Mouse (Mus musculus): ENCODE data around the gene Srrm2. TPM values are rescaled to one million over a fixed set of nuclear protein-coding genes. Genes with fewer than 3 reads are reported as not detected.

Srrm2 gene
- total RNA-seq, 2 experiments from 2014 or later, result 96.7 to 382 TPM

- ATAC-seq (replicated peaks; ENCODE audit: poor library complexity), result peak; percentile 75
Measured at GRCm38 (mm10) chr17:23850853-23851749, 60.8 kb downstream of the Srrm2 start.

GRCm38 (mm10) chr17:23853292-23853691, 63.0 kb downstream of the Srrm2 start:
- ATAC-seq (replicated peaks; ENCODE audit: poor library complexity), result peak; percentile 86

DNA sequence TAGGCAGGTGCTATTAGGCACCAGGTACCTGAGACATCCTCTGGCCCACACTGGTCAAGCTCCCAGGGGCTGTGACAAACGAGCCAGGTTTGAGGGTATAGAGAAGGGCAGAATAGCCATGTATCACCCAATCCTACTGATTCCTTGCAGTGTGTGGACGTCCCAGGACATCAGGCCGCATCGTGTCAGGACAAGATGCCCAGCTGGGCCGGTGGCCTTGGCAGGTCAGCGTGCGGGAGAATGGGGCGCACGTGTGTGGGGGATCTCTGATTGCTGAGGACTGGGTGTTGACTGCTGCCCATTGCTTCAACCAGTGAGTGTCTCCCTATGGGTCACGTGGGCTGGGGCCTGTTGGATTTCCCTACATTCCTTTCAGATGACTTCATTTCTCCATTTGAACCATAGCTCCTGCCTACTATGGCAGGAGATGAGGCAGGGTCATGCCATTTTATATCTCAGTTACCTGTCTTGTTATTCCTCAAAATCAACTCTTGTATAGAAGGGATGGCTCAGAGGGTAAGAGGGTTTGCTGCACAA, 64.0 kb downstream of the Srrm2 start:
- ATAC-seq (replicated peaks; ENCODE audit: poor library complexity), result no peak

DNA sequence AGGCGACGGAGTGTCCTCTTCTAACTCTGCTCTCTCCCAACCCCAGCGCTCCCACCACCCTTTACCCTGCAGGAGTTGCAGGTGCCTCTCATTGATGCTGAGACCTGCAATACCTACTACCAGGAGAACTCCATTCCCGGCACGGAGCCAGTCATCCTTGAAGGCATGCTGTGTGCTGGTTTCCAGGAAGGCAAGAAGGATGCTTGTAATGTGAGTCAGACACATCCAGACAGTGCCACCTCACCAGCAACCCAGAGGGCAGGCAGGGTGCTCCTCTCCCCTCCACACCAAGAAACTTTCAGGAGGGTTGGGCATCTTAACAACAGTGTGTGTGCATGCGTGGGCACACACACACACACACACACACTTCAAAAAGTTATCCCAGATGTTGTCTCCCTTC, 66.9 kb downstream of the Srrm2 start:
- no peak for ATAC-seq (replicated peaks; ENCODE audit: poor library complexity)

DNA sequence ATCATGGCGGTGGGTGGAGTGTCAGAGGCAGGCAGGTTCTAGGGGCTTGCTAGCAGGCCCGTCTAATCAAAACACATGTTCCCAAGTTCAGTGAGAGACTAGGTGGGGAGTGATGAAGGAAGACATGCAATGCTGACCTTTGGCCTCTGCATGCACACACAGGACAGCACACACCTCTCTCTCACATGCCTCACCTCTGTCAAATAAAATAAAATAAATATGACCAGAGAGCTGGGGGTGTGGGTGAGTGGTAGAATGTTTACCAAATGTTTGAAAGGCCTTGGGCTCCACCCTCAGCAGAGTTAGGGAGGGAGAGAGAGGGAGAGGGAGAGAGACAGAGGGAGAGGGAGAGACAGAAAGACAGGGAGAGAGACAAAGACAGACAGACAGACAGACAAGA, 67.6 kb downstream of the Srrm2 start:
- no peak for ATAC-seq (replicated peaks; ENCODE audit: poor library complexity)

GRCm38 (mm10) chr17:23862926-23863325, 72.6 kb downstream of the Srrm2 start:
- ATAC-seq (replicated peaks; ENCODE audit: poor library complexity), result no peak

- no peak for ATAC-seq (replicated peaks; ENCODE audit: poor library complexity)
Measured at GRCm38 (mm10) chr17:23867756-23868155, 77.4 kb downstream of the Srrm2 start, which contains the start of gene Prss21. Gene Prss21, plus strand, starts transcription at chr17:23868056.

- ATAC-seq (replicated peaks; ENCODE audit: poor library complexity), result peak; percentile 99
Measured at GRCm38 (mm10) chr17:23868513-23868912, 78.2 kb downstream of the Srrm2 start.

Other genes starting within 250 kb of the Srrm2 start
- 3.6 and 5.3 TPM in 2 replicates for gene Zfp213, start 226.3 kb upstream of the Srrm2 start, total RNA-seq (2015)
- gene Zfp213, start 226.3 kb upstream of the Srrm2 start, total RNA-seq (2017), result 6.5 and 9.2 TPM in 2 replicates
- gene Zfp13, start 191.0 kb upstream of the Srrm2 start, total RNA-seq (2015), result 0.37 TPM in 1 of 2 replicates, not detected in the other
- 0.92 and 1.3 TPM in 2 replicates for gene Zfp13, start 191.0 kb upstream of the Srrm2 start, total RNA-seq (2017)
- not detected in 2 replicates for gene Zscan10, start 189.7 kb upstream of the Srrm2 start, total RNA-seq (2015)
- gene Zscan10, start 189.7 kb upstream of the Srrm2 start, total RNA-seq (2017), result not detected in 2 replicates
- 1.3 and 1.4 TPM in 2 replicates for gene Mmp25, start 145.3 kb upstream of the Srrm2 start, total RNA-seq (2015)
- gene Mmp25, start 145.3 kb upstream of the Srrm2 start, total RNA-seq (2017), result 0.42 and 1.4 TPM in 2 replicates
- gene Bicdl2, start 130.0 kb upstream of the Srrm2 start, total RNA-seq (2015), result not detected in 2 replicates
- not detected in 2 replicates for gene Bicdl2, start 130.0 kb upstream of the Srrm2 start, total RNA-seq (2017)
- gene Hcfc1r1, start 116.9 kb upstream of the Srrm2 start, total RNA-seq (2015), result 39.1 and 42.7 TPM in 2 replicates
- 17.8 and 20.2 TPM in 2 replicates for gene Hcfc1r1, start 116.9 kb upstream of the Srrm2 start, total RNA-seq (2017)
- 32.3 and 33.4 TPM in 2 replicates for gene Thoc6, start 116.7 kb upstream of the Srrm2 start, total RNA-seq (2015)
- 45.7 and 51.2 TPM in 2 replicates for gene Thoc6, start 116.7 kb upstream of the Srrm2 start, total RNA-seq (2017)
- gene Tnfrsf12a, start 113.1 kb upstream of the Srrm2 start, total RNA-seq (2015), result 3.6 and 4.3 TPM in 2 replicates
- gene Tnfrsf12a, start 113.1 kb upstream of the Srrm2 start, total RNA-seq (2017), result 5.9 and 7.9 TPM in 2 replicates
- not detected in 2 replicates for gene Cldn6, start 111.3 kb upstream of the Srrm2 start, total RNA-seq (2015)
- not detected in 2 replicates for gene Cldn6, start 111.3 kb upstream of the Srrm2 start, total RNA-seq (2017)
- not detected in 2 replicates for gene Cldn9, start 106.5 kb upstream of the Srrm2 start, total RNA-seq (2015)
- not detected in 2 replicates for gene Cldn9, start 106.5 kb upstream of the Srrm2 start, total RNA-seq (2017)
- gene 1520401A03Rik, start 67.7 kb upstream of the Srrm2 start, total RNA-seq (2015), result not detected in 2 replicates
- not detected in 2 replicates for gene 1520401A03Rik, start 67.7 kb upstream of the Srrm2 start, total RNA-seq (2017)
- gene Pkmyt1, start 64.2 kb upstream of the Srrm2 start, total RNA-seq (2015), result 34.5 and 36.9 TPM in 2 replicates
- 17.3 and 20.5 TPM in 2 replicates for gene Pkmyt1, start 64.2 kb upstream of the Srrm2 start, total RNA-seq (2017)
- gene Paqr4, start 49.7 kb upstream of the Srrm2 start, total RNA-seq (2015), result 1.3 and 1.6 TPM in 2 replicates
- gene Paqr4, start 49.7 kb upstream of the Srrm2 start, total RNA-seq (2017), result 1.9 and 2.4 TPM in 2 replicates
- gene Kremen2, start 44.7 kb upstream of the Srrm2 start, total RNA-seq (2015), result 0.05 TPM in 1 of 2 replicates, not detected in the other
- not detected in 2 replicates for gene Kremen2, start 44.7 kb upstream of the Srrm2 start, total RNA-seq (2017)
- 4.7 and 5.1 TPM in 2 replicates for gene Flywch1, start 18.9 kb upstream of the Srrm2 start, total RNA-seq (2015)
- 9.9 and 10.6 TPM in 2 replicates for gene Flywch1, start 18.9 kb upstream of the Srrm2 start, total RNA-seq (2017)
- 1.1 and 3.3 TPM in 2 replicates for gene Flywch2, start 4.5 kb upstream of the Srrm2 start, total RNA-seq (2015)
- not detected in 2 replicates for gene Flywch2, start 4.5 kb upstream of the Srrm2 start, total RNA-seq (2017)
- 262 and 312 TPM in 2 replicates for gene Elob, start 38.6 kb downstream of the Srrm2 start, total RNA-seq (2015)
- 108 and 112 TPM in 2 replicates for gene Elob, start 38.6 kb downstream of the Srrm2 start, total RNA-seq (2017)
- not detected in 2 replicates for gene Prss33, start 45.5 kb downstream of the Srrm2 start, total RNA-seq (2015)
- not detected in 2 replicates for gene Prss33, start 45.5 kb downstream of the Srrm2 start, total RNA-seq (2017)
- not detected in 2 replicates for gene Prss32, start 53.3 kb downstream of the Srrm2 start, total RNA-seq (2015)
- gene Prss32, start 53.3 kb downstream of the Srrm2 start, total RNA-seq (2017), result not detected in 2 replicates
- gene Prss41, start 53.6 kb downstream of the Srrm2 start, total RNA-seq (2015), result 0.35 TPM in 1 of 2 replicates, not detected in the other
- gene Prss41, start 53.6 kb downstream of the Srrm2 start, total RNA-seq (2017), result not detected in 2 replicates
- gene Prss21, start 77.5 kb downstream of the Srrm2 start, total RNA-seq (2015), result not detected in 2 replicates
- gene Prss21, start 77.5 kb downstream of the Srrm2 start, total RNA-seq (2017), result not detected in 2 replicates
- gene Dcpp1, start 90.3 kb downstream of the Srrm2 start, total RNA-seq (2015), result not detected in 2 replicates
- gene Dcpp1, start 90.3 kb downstream of the Srrm2 start, total RNA-seq (2017), result not detected in 2 replicates
- gene Dcpp2, start 90.3 kb downstream of the Srrm2 start, total RNA-seq (2015), result not detected in 2 replicates
- not detected in 2 replicates for gene Dcpp2, start 90.3 kb downstream of the Srrm2 start, total RNA-seq (2017)
- not detected in 2 replicates for gene Dcpp3, start 126.9 kb downstream of the Srrm2 start, total RNA-seq (2015)
- gene Dcpp3, start 126.9 kb downstream of the Srrm2 start, total RNA-seq (2017), result not detected in 2 replicates
- gene Sbp, start 151.1 kb downstream of the Srrm2 start, total RNA-seq (2015), result not detected in 2 replicates
- gene Sbp, start 151.1 kb downstream of the Srrm2 start, total RNA-seq (2017), result not detected in 2 replicates
- not detected in 2 replicates for gene Sbpl, start 164.7 kb downstream of the Srrm2 start, total RNA-seq (2015)
- gene Sbpl, start 164.7 kb downstream of the Srrm2 start, total RNA-seq (2017), result not detected in 2 replicates
- 0.22 and 0.27 TPM in 2 replicates for gene Prss30, start 190.0 kb downstream of the Srrm2 start, total RNA-seq (2015)
- not detected in 2 replicates for gene Prss30, start 190.0 kb downstream of the Srrm2 start, total RNA-seq (2017)
- gene Prss22, start 207.6 kb downstream of the Srrm2 start, total RNA-seq (2015), result not detected in 2 replicates
- not detected in 2 replicates for gene Prss22, start 207.6 kb downstream of the Srrm2 start, total RNA-seq (2017)
- gene Prss27, start 247.6 kb downstream of the Srrm2 start, total RNA-seq (2015), result not detected in 2 replicates
- not detected in 2 replicates for gene Prss27, start 247.6 kb downstream of the Srrm2 start, total RNA-seq (2017)

Measured in megakaryocyte progenitor cell, adult 5-6 weeks (primary cell).